Mouse (Mus musculus): ENCODE data around the gene Commd1. TPM values are rescaled to one million over a fixed set of nuclear protein-coding genes. Genes with fewer than 3 reads are reported as not detected.

The Commd1 gene
- polyA plus RNA-seq, 1 experiment from 2014 or later = 209 TPM

GRCm38 (mm10) chr11:22911831-22912230 lies 70.4 kb downstream of the Commd1 start:
- Histone ChIP-seq H3K4me1 (replicated peaks) (peaks cover 33% of the 10 kb centered on the region), H3K36me3 (no peaks in the 10 kb centered on the region), H3K4me2 (no peak overlapping the region), H3K27ac (no peak overlapping the region), H3K4me3 (replicated peaks) (no peak overlapping the region), H3K27me3 (no peaks in the 10 kb centered on the region), H3K9me3 (replicated peaks) (no peaks in the 10 kb centered on the region), H3K9ac (no peak overlapping the region)
- ATAC-seq (ENCODE audit: low read depth) = no peak
- 74% methylated on average over 7 of the region's 7 CpGs for WGBS (ENCODE audit: insufficient replicate concordance)
- no peak for DNase-seq

- H3K27ac ChIP-seq = no peak overlapping the region
- ATAC-seq (ENCODE audit: low read depth) (0 out of 2 replicates have a peak, but pooled peaks have one; percentile 15), DNase-seq (no peak)
- no peak overlapping the region for H3K9ac ChIP-seq
- peaks cover 16% of the 10 kb centered on the region for H3K4me1 ChIP-seq (replicated peaks)
- H3K4me2 ChIP-seq = no peak overlapping the region
- H3K36me3 ChIP-seq = no peaks in the 10 kb centered on the region
- H3K27me3 ChIP-seq = no peaks in the 10 kb centered on the region
- no peak overlapping the region for H3K4me3 ChIP-seq (replicated peaks)
- H3K9me3 ChIP-seq (replicated peaks) = no peaks in the 10 kb centered on the region
Observed at GRCm38 (mm10) chr11:22906453-22906865, 75.7 kb downstream of the Commd1 start.

GRCm38 (mm10) chr11:22902923-22903322 lies 79.3 kb downstream of the Commd1 start:
- no peak for DNase-seq
- Histone ChIP-seq H3K4me3 (replicated peaks) (no peak overlapping the region), H3K27ac (no peak overlapping the region), H3K4me2 (no peak overlapping the region), H3K9ac (no peak overlapping the region), H3K4me1 (replicated peaks) (peaks cover 15% of the 10 kb centered on the region), H3K27me3 (no peaks in the 10 kb centered on the region), H3K36me3 (peaks cover 5% of the 10 kb centered on the region; the same call in 1 of the 2 replicates), H3K9me3 (replicated peaks) (no peaks in the 10 kb centered on the region)
- WGBS (ENCODE audit: insufficient replicate concordance) = 43% methylated on average over 2 of the region's 2 CpGs
- no peak for ATAC-seq (ENCODE audit: low read depth)

GRCm38 (mm10) chr11:22900041-22900440 lies 82.1 kb downstream of the Commd1 start:
- ATAC-seq (ENCODE audit: low read depth) (no peak; the same call in 1 of the 2 replicates), DNase-seq (no peak)
- Histone ChIP-seq H3K4me2 (no peak overlapping the region), H3K4me3 (replicated peaks) (no peak overlapping the region), H3K9me3 (replicated peaks) (no peaks in the 10 kb centered on the region), H3K9ac (no peak overlapping the region), H3K36me3 (peaks cover 5% of the 10 kb centered on the region; the same call in 1 of the 2 replicates), H3K27me3 (no peaks in the 10 kb centered on the region), H3K27ac (no peak overlapping the region), H3K4me1 (replicated peaks) (peaks cover 4% of the 10 kb centered on the region; the same call in 1 of the 2 replicates)
- 46% methylated on average over 3 of the region's 3 CpGs for WGBS (ENCODE audit: insufficient replicate concordance)

- ATAC-seq (ENCODE audit: low read depth) (no peak), DNase-seq (no peak)
- peaks cover 5% of the 10 kb centered on the region; the same call in 1 of the 2 replicates for H3K36me3 ChIP-seq
- H3K9me3 ChIP-seq (replicated peaks) = no peaks in the 10 kb centered on the region
- H3K27me3 ChIP-seq = no peaks in the 10 kb centered on the region
- H3K4me3 ChIP-seq (replicated peaks) = no peak overlapping the region
- peaks cover 4% of the 10 kb centered on the region; the same call in 1 of the 2 replicates for H3K4me1 ChIP-seq (replicated peaks)
- no peak overlapping the region for H3K4me2 ChIP-seq
- no peak overlapping the region for H3K27ac ChIP-seq
- WGBS (ENCODE audit: insufficient replicate concordance) = 70% methylated on average over 4 of the region's 4 CpGs
- H3K9ac ChIP-seq = no peak overlapping the region
Observed at GRCm38 (mm10) chr11:22897642-22898041, 84.5 kb downstream of the Commd1 start.

- no peak overlapping the region for H3K27ac ChIP-seq
- H3K9me3 ChIP-seq (replicated peaks) = no peaks in the 10 kb centered on the region
- no peaks in the 10 kb centered on the region for H3K27me3 ChIP-seq
- DNase-seq = no peak
- no peak for ATAC-seq (ENCODE audit: low read depth)
- no peak overlapping the region for H3K4me2 ChIP-seq
- peaks cover 4% of the 10 kb centered on the region; the same call in 1 of the 2 replicates for H3K4me1 ChIP-seq (replicated peaks)
- H3K36me3 ChIP-seq = peaks cover 5% of the 10 kb centered on the region; the same call in 1 of the 2 replicates
- H3K9ac ChIP-seq = no peak overlapping the region
- 64% methylated on average over 4 of the region's 4 CpGs for WGBS (ENCODE audit: insufficient replicate concordance)
- no peak overlapping the region for H3K4me3 ChIP-seq (replicated peaks)
Observed at GRCm38 (mm10) chr11:22897127-22897526, 85.1 kb downstream of the Commd1 start.

- Histone ChIP-seq H3K4me1 (replicated peaks) (no peaks in the 10 kb centered on the region), H3K9ac (no peak overlapping the region), H3K27ac (no peak overlapping the region), H3K4me2 (no peak overlapping the region), H3K27me3 (no peaks in the 10 kb centered on the region), H3K9me3 (replicated peaks) (no peaks in the 10 kb centered on the region), H3K4me3 (replicated peaks) (no peak overlapping the region), H3K36me3 (no peaks in the 10 kb centered on the region)
- ATAC-seq (ENCODE audit: low read depth) (no peak), DNase-seq (no peak)
- 59% methylated on average over 3 of the region's 3 CpGs for WGBS (ENCODE audit: insufficient replicate concordance)
Observed at GRCm38 (mm10) chr11:22893075-22893474, 89.1 kb downstream of the Commd1 start.

GRCm38 (mm10) chr11:22892466-22892865 lies 89.7 kb downstream of the Commd1 start:
- H3K4me1 ChIP-seq (replicated peaks) = no peaks in the 10 kb centered on the region
- H3K27ac ChIP-seq = no peak overlapping the region
- no peak overlapping the region for H3K9ac ChIP-seq
- no peaks in the 10 kb centered on the region for H3K27me3 ChIP-seq
- H3K9me3 ChIP-seq (replicated peaks) = no peaks in the 10 kb centered on the region
- ATAC-seq (ENCODE audit: low read depth) (no peak), DNase-seq (no peak)
- H3K4me3 ChIP-seq (replicated peaks) = no peak overlapping the region
- no peaks in the 10 kb centered on the region for H3K36me3 ChIP-seq
- 73% methylated on average over 6 of the region's 6 CpGs for WGBS (ENCODE audit: insufficient replicate concordance)
- H3K4me2 ChIP-seq = no peak overlapping the region

GRCm38 (mm10) chr11:22891876-22892275 lies 90.3 kb downstream of the Commd1 start:
- H3K9me3 ChIP-seq (replicated peaks) = no peaks in the 10 kb centered on the region
- no peak overlapping the region for H3K9ac ChIP-seq
- WGBS (ENCODE audit: insufficient replicate concordance) = 70% methylated on average over 7 of the region's 7 CpGs
- H3K4me3 ChIP-seq (replicated peaks) = no peak overlapping the region
- no peaks in the 10 kb centered on the region for H3K36me3 ChIP-seq
- no peaks in the 10 kb centered on the region for H3K4me1 ChIP-seq (replicated peaks)
- H3K4me2 ChIP-seq = no peak overlapping the region
- DNase-seq (no peak), ATAC-seq (ENCODE audit: low read depth) (no peak)
- H3K27me3 ChIP-seq = no peaks in the 10 kb centered on the region
- H3K27ac ChIP-seq = no peak overlapping the region

- Histone ChIP-seq H3K27ac (no peak overlapping the region), H3K27me3 (no peaks in the 10 kb centered on the region), H3K4me1 (replicated peaks) (no peaks in the 10 kb centered on the region), H3K9ac (no peak overlapping the region), H3K4me3 (replicated peaks) (no peak overlapping the region), H3K4me2 (no peak overlapping the region), H3K9me3 (replicated peaks) (no peaks in the 10 kb centered on the region), H3K36me3 (no peaks in the 10 kb centered on the region)
- no peak for ATAC-seq (ENCODE audit: low read depth)
- no peak for DNase-seq
- 37% methylated on average over 9 of the region's 9 CpGs for WGBS (ENCODE audit: insufficient replicate concordance)
Observed at GRCm38 (mm10) chr11:22891242-22891641, 90.9 kb downstream of the Commd1 start.

GRCm38 (mm10) chr11:22889224-22889623 lies 93.0 kb downstream of the Commd1 start:
- Histone ChIP-seq H3K4me2 (no peak overlapping the region), H3K4me1 (replicated peaks) (no peaks in the 10 kb centered on the region), H3K4me3 (replicated peaks) (no peak overlapping the region), H3K27me3 (no peaks in the 10 kb centered on the region), H3K9me3 (replicated peaks) (no peaks in the 10 kb centered on the region), H3K36me3 (no peaks in the 10 kb centered on the region), H3K27ac (no peak overlapping the region), H3K9ac (no peak overlapping the region)
- DNase-seq (no peak), ATAC-seq (ENCODE audit: low read depth) (no peak)
- 79% methylated on average over 3 of the region's 3 CpGs for whole genome bisulfite sequencing (ENCODE audit: insufficient replicate concordance)

GRCm38 (mm10) chr11:22886991-22887390 lies 95.2 kb downstream of the Commd1 start:
- Histone ChIP-seq H3K4me2 (no peak overlapping the region), H3K27me3 (no peaks in the 10 kb centered on the region), H3K4me3 (replicated peaks) (no peak overlapping the region), H3K4me1 (replicated peaks) (0 out of 2 replicates have a peak, but pooled peaks cover 4% of the 10 kb centered on the region), H3K27ac (no peak overlapping the region), H3K36me3 (no peaks in the 10 kb centered on the region), H3K9me3 (replicated peaks) (no peaks in the 10 kb centered on the region), H3K9ac (no peak overlapping the region)
- 82% methylated on average over 4 of the region's 4 CpGs for WGBS (ENCODE audit: insufficient replicate concordance)
- DNase-seq (no peak), ATAC-seq (ENCODE audit: low read depth) (no peak)

All from liver, embryonic 13.5 days (tissue).